Mouse (Mus musculus): ENCODE measurements around the gene Rab3a.

The Rab3a gene

GRCm38 (mm10) chr8:70756476-70757040 is 2.1 kb downstream of the Rab3a start:
- in situ Hi-C loops (cut with MboI, MseI) = loop anchor here (10.0 kb wide), 1 partner anchor 392 kb away; no protein-coding TSS in a partner anchor

- in situ Hi-C loops (cut with MboI, MseI) = loop anchor here (10.0 kb wide), 1 partner anchor 393 kb away; no protein-coding TSS in a partner anchor
Measured at GRCm38 (mm10) chr8:70757523-70758307, 3.2 kb downstream of the Rab3a start.

GRCm38 (mm10) chr8:70758308-70758615 is 3.8 kb downstream of the Rab3a start:
- in situ Hi-C loops (cut with MboI, MseI) = loop anchor here (10.0 kb wide), 1 partner anchor 393 kb away; no protein-coding TSS in a partner anchor

- in situ Hi-C loops (cut with MboI, MseI) = loop anchor here (10.0 kb wide), 1 partner anchor 394 kb away; no protein-coding TSS in a partner anchor
Measured at GRCm38 (mm10) chr8:70758616-70759561, 4.4 kb downstream of the Rab3a start.

GRCm38 (mm10) chr8:70760350-70760749 is 5.9 kb downstream of the Rab3a start:
- in situ Hi-C loops (cut with MboI, MseI) = no loop called here

GRCm38 (mm10) chr8:70760775-70761406 is 6.4 kb downstream of the Rab3a start, which contains the start of gene Mpv17l2:
Mpv17l2 (minus strand) TSS chr8:70760946.
- in situ Hi-C loops (cut with MboI, MseI) = no loop called here

- in situ Hi-C loops (cut with MboI, MseI) = no loop called here
Measured at GRCm38 (mm10) chr8:70762118-70762517, 7.6 kb downstream of the Rab3a start.

GRCm38 (mm10) chr8:70763354-70763753 is 8.9 kb downstream of the Rab3a start:
- in situ Hi-C loops (cut with MboI, MseI) = no loop called here

- in situ Hi-C loops (cut with MboI, MseI) = no loop called here
Measured at GRCm38 (mm10) chr8:70764026-70764425, 9.5 kb downstream of the Rab3a start.

GRCm38 (mm10) chr8:70764676-70765075 is 10.2 kb downstream of the Rab3a start:
- in situ Hi-C loops (cut with MboI, MseI) = loop anchor here (5.0 kb wide), 1 partner anchor 47 kb away; the partner anchor contains the start of gene Gm3336

- in situ Hi-C loops (cut with MboI, MseI) = loop anchor here (5.0 kb wide), 1 partner anchor 48 kb away; the partner anchor contains the start of gene Gm3336
Measured at GRCm38 (mm10) chr8:70765329-70765728, 10.8 kb downstream of the Rab3a start.

- in situ Hi-C loops (cut with MboI, MseI) = loop anchor here (5.0 kb wide), 1 partner anchor 49 kb away; the partner anchor contains the start of gene Gm3336
Measured at GRCm38 (mm10) chr8:70765838-70766570, 11.5 kb downstream of the Rab3a start.

- in situ Hi-C loops (cut with MboI, MseI) = loop anchor here (5.0 kb wide), 1 partner anchor 50 kb away; the partner anchor contains the start of gene Gm3336
Measured at GRCm38 (mm10) chr8:70766571-70767440, 12.3 kb downstream of the Rab3a start.

GRCm38 (mm10) chr8:70767503-70767902 is 13.0 kb downstream of the Rab3a start:
- in situ Hi-C loops (cut with MboI, MseI) = loop anchor here (5.0 kb wide), 1 partner anchor 50 kb away; the partner anchor contains the start of gene Gm3336

GRCm38 (mm10) chr8:70768231-70768776 is 13.8 kb downstream of the Rab3a start:
- in situ Hi-C loops (cut with MboI, MseI) = loop anchor here (5.0 kb wide), 1 partner anchor 51 kb away; the partner anchor contains the start of gene Gm3336

GRCm38 (mm10) chr8:70768956-70769355 is 14.5 kb downstream of the Rab3a start:
- in situ Hi-C loops (cut with MboI, MseI) = loop anchor here (5.0 kb wide), 1 partner anchor 52 kb away; the partner anchor contains the start of gene Gm3336

- in situ Hi-C loops (cut with MboI, MseI) = loop anchor here (5.0 kb wide), 1 partner anchor 52 kb away; the partner anchor contains the start of gene Gm3336
Measured at GRCm38 (mm10) chr8:70769359-70769758, 14.9 kb downstream of the Rab3a start.

- in situ Hi-C loops (cut with MboI, MseI) = loop anchor here (5.0 to 10.0 kb wide), 2 partner anchors 53 to 65 kb away; partner anchors contain the start of genes Arrdc2 and Gm3336
Measured at GRCm38 (mm10) chr8:70769858-70770257, 15.4 kb downstream of the Rab3a start.
